Mouse (Mus musculus) stomach, postnatal 0 days (tissue): ENCODE results near the gene Wnt9a.
A peak's percentile ranks its signal among the peaks of the same experiment; 100 is the strongest.

Source experiments
- CTCF ChIP-seq: IDR thresholded peaks from 2 replicates; pipeline ENCODE4 v1.5.1; 2016; ENCODE audit warnings: antibody characterized with exemption, low read depth, mild to moderate bottlenecking, moderate library complexity
- EP300 ChIP-seq: optimal IDR thresholded peaks from 2 replicates; pipeline ENCODE3; 2016; ENCODE audit warnings: antibody characterized with exemption

DNA sequence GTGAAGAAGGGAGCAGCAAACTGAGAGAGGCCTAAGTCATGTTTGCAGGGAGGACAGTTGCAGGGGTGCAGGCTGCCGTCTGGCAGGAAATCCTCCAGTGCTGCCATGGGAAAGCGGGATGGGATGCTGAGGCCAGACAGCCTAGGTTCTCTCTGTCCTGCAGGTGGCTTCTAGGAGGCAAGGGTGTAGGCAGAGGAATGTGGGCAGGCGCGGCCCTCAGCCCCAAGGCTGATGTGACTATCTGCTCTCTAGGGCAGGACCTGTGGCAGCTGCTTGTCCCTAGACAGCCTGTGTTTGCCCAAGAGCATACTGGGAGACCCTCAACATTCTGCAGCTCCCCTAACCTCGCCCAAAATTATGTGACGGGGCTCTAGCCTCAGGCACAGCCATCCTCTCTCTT lies 40.0 kb upstream of the Wnt9a start:
- TF ChIP-seq CTCF, result 0 out of 2 replicates have a peak, but pooled peaks have one; percentile 2
- no peak for TF ChIP-seq EP300
